Mouse (Mus musculus) heart, embryonic 11.5 days (tissue): Measurements from ENCODE around the gene Sult3a1. TPM values are rescaled to one million over a fixed set of nuclear protein-coding genes. Genes with fewer than 3 reads are reported as not detected.
"Not testable (repeated sequence)": the region's sequence is repeated elsewhere in the genome, so short reads cannot be mapped to it uniquely, and the experiment has no call there.

Experiments
- ATAC-seq: fragments of 200-750 bp; cut with Nextera tagmentation; replicated peaks from 2 replicates; pipeline ENCODE4 v1.8.0; 2017; ENCODE audit warnings: moderate library complexity; ENCODE audit not compliant: insufficient number of reproducible peaks, low FRiP score, low TSS enrichment
- H3K27ac ChIP-seq: fragments of 300-500 bp; sonication (generic); 2 replicates; pipeline ENCODE4 v1.5.1; 2014; ENCODE audit warnings: mild to moderate bottlenecking, low read depth, low read length
- H3K27me3 ChIP-seq: fragments of 300-500 bp; sonication (generic); 2 replicates; pipeline ENCODE4 v1.6.1; 2014; ENCODE audit warnings: mild to moderate bottlenecking, low read length, mixed read lengths; ENCODE audit not compliant: control insufficient read depth, insufficient read depth
- H3K36me3 ChIP-seq: fragments of 300-500 bp; sonication (generic); 2 replicates; pipeline ENCODE4 v1.6.1; 2014; ENCODE audit warnings: mild to moderate bottlenecking, low read length, moderate library complexity, mixed read lengths; ENCODE audit not compliant: control insufficient read depth, insufficient read depth
- H3K4me1 ChIP-seq: fragments of 300-500 bp; sonication (generic); 2 replicates; pipeline ENCODE4 v1.6.1; 2014; ENCODE audit warnings: low read length; ENCODE audit not compliant: control insufficient read depth, insufficient read depth
- H3K4me2 ChIP-seq: fragments of 300-500 bp; sonication (generic); 2 replicates; pipeline ENCODE4 v1.6.1; 2014; ENCODE audit warnings: mild to moderate bottlenecking, moderate library complexity
- H3K4me3 ChIP-seq: fragments of 300-500 bp; sonication (generic); 2 replicates; pipeline ENCODE4 v1.5.1; 2014; ENCODE audit warnings: low read depth, low read length
- H3K9ac ChIP-seq: fragments of 300-500 bp; sonication (generic); 2 replicates; pipeline ENCODE4 v1.6.1; 2014; ENCODE audit warnings: mild to moderate bottlenecking, low read depth, low read length, moderate library complexity
- H3K9me3 ChIP-seq: fragments of 300-500 bp; sonication (generic); replicated peaks from 2 replicates; pipeline ENCODE4 v1.6.1; 2016; ENCODE audit warnings: low read length; ENCODE audit not compliant: control insufficient read depth
- WGBS: fragments of 180-500 bp; shearing (Covaris S2); extraction: QIAGEN DNeasy Blood & Tissue Kit; methylation state at CpG from one replicate; pipeline ENCODE4 v1.1.7; 2014; ENCODE audit not compliant: insufficient replicate concordance; 5-methylcytosine and 5-hydroxymethylcytosine counted together
- polyA plus RNA-seq: library from polyadenylated mRNA; unstranded; fragments of >200 nt; fragmentation: Nextera tagmentation; extraction: Ambion mirVana; gene quantifications from 2 replicates; pipeline ENCODE4 v1.2.1, GENCODE M21; 2014

Gene Sult3a1
- polyA plus RNA-seq, 1 experiment from 2014 or later = not detected

GRCm38 (mm10) chr10:33901520-33901919, 44.0 kb downstream of the Sult3a1 start:
- H3K9me3 ChIP-seq, H3K27ac ChIP-seq, H3K27me3 ChIP-seq, H3K4me2 ChIP-seq, H3K36me3 ChIP-seq, H3K4me1 ChIP-seq, ATAC-seq, H3K4me3 ChIP-seq, H3K9ac ChIP-seq: not testable (repeated sequence)
- WGBS = 81% methylated on average over 1 of the region's 1 CpGs

DNA sequence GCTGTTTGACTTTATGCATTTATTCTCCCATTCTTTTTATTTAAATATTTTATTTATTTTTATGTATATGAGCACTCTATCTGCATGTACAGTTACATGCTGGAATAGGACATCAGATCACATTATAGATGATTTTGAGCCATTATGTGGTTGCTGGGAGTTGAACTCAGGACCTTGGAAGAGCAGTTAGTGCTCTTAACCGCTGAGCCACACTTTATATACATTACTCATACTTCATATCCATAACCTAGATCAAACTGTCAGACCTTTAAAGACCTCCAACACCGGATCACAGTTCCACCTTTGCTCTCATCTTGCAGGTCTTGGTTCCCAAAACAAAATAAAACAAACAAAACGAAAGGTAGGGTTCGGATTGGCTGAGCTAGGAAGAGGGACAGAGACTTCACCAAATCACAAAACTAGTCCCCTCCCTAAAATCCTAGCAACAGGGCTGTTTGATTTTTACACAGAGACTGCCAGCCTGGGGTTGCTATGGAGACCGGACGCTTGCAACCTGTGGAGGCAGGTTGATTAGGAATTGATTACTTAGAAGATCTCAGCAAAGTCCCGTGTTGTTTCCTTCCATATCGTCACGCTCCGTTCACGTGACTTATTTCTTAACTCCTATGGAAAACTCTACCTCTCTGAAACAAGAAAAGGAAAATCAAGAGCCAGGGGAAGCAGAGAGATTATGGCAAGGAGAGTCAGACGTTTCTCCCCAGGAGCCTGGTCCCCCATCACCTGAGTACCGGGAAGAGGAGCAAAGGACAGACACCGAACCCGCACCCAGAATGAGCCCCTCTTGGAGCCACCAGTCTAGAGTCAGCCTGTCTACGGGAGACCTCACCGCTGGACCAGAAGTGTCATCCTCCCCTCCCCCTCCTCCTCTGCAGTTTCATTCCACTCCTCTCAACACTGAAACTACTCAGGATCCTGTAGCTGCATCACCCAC, 47.3 kb downstream of the Sult3a1 start, which contains the start of gene Rsph4a:
Gene Rsph4a, plus strand, starts transcription at position 582 of the 952 bp plus-strand sequence.
- no peak within 1 kb of the TSS for H3K27ac ChIP-seq
- peak within 1 kb of the TSS; percentile 69 for H3K4me2 ChIP-seq
- H3K4me1 ChIP-seq = no peaks in the 10 kb centered on the region
- no peaks in the 10 kb centered on the region for H3K27me3 ChIP-seq
- ATAC-seq = peak; percentile 67; the same call in 1 of the 2 replicates
- no peaks in the 10 kb centered on the region for H3K9me3 ChIP-seq
- WGBS = 6% methylated on average over 17 of the region's 17 CpGs
- H3K9ac ChIP-seq = peak within 1 kb of the TSS; percentile 44; the same call in 1 of the 2 replicates
- no peaks in the 10 kb centered on the region for H3K36me3 ChIP-seq
- peak within 1 kb of the TSS; percentile 49 for H3K4me3 ChIP-seq

DNA sequence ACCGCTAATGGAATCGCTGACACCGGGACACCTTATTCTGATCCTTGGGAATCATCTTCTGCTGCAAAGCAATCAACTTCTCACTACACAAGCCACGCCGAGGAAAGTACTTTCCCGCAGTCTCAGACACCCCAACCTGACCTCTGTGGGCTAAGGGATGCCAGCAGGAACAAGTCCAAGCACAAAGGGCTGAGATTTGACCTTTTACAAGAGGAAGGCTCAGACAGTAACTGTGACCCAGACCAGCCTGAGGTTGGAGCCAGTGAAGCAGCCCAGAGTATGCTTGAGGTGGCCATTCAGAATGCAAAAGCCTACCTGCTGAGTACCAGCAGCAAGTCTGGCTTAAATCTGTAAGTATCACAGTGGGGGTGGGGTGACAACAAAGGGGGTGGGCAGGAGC, 48.0 kb downstream of the Sult3a1 start:
- peak overlapping the region; percentile 49 for H3K4me3 ChIP-seq
- WGBS = 8% methylated on average over 6 of the region's 6 CpGs
- H3K9me3 ChIP-seq = no peaks in the 10 kb centered on the region
- H3K36me3 ChIP-seq = no peaks in the 10 kb centered on the region
- ATAC-seq = no peak
- H3K27me3 ChIP-seq = no peaks in the 10 kb centered on the region
- peak overlapping the region; percentile 44; the same call in 1 of the 2 replicates for H3K9ac ChIP-seq
- H3K4me1 ChIP-seq = no peaks in the 10 kb centered on the region
- H3K27ac ChIP-seq = no peak overlapping the region
- H3K4me2 ChIP-seq = peak overlapping the region; percentile 69

Other genes starting within 250 kb of the Sult3a1 start
- 0.34 and 0.49 TPM in 2 replicates for gene Clvs2, start 233.0 kb upstream of the Sult3a1 start, polyA plus RNA-seq
- not detected in 2 replicates for gene Sult3a2, start 71.0 kb upstream of the Sult3a1 start, polyA plus RNA-seq
- not detected in 2 replicates for gene Rsph4a, start 47.4 kb downstream of the Sult3a1 start, polyA plus RNA-seq
- gene Zup1, start 93.5 kb downstream of the Sult3a1 start, polyA plus RNA-seq = 13.3 and 16.2 TPM in 2 replicates
- gene Rwdd1, start 161.9 kb downstream of the Sult3a1 start, polyA plus RNA-seq = 118 and 126 TPM in 2 replicates
- gene Trappc3l, start 179.9 kb downstream of the Sult3a1 start, polyA plus RNA-seq = not detected in 2 replicates
- 0.06 TPM in 1 of 2 replicates, not detected in the other for gene Calhm4, start 186.6 kb downstream of the Sult3a1 start, polyA plus RNA-seq
- 0.86 and 1.2 TPM in 2 replicates for gene Calhm5, start 238.8 kb downstream of the Sult3a1 start, polyA plus RNA-seq